Mouse (Mus musculus) neutrophil, adult 59 days (primary cell): ENCODE results near the gene Rflna. TPM values are rescaled to one million over a fixed set of nuclear protein-coding genes. Genes with fewer than 3 reads are reported as not detected.

Source experiments
- total RNA-seq, 2 experiments: library from RNA; stranded (reverse); gene quantifications; 1 replicate in 1 of 2; 2 replicates in 1 of 2; pipeline ENCODE4 v1.2.4; 2023

Rflna gene
- not detected for total RNA-seq

DNA sequence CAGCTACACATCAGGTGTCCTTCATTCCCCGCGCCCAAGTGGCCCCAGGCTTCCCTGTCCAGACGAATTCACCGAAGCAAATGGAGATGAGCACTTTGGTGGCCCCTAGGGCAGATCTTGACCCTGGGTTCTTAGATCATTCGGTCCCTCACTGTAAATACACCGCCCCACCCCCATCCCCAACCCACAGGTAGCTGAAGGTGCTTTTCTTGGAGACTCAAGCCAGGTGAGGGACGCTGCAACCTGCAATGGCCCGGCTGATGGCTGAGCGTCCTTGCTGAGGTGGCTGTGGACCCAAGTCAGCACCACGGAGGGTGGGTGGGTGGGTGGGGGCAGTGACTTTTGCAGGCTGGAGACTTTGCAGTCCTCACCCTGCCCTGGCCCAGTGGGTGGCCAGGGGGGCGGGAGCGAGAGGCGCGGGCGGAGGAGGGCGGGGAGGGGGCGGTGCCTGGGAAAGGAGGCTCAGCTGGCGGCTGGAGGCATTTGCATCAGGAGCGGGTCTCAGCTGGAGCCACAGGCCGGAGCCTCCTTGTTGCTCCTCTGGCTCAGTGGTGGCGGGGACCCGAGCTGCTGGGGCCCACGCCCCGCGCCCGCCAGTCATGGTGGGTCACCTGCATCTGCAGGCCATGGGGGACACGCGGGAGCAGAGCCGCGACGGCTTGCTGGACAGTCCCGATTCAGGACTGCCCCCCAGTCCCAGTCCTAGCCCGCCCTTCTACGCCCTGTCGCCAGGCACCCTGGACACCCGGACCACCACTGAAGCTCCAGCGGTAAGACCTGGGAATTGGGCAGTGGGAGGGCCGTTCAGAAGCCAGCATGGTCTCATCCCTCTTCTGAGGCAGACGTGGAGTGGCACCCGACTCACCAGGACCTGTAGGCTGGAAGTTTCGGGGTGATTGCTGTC is at the start of gene Rflna:
Rflna (plus strand) TSS at position 253 of the 904 bp plus-strand sequence.

Other genes with a start within 250 kb of the Rflna start
- gene Ccdc92, start 140.8 kb upstream of the Rflna start, total RNA-seq: under 1 TPM in 1 of 2 experiments, not detected in 1; 0.42 TPM
- gene Zfp664, start 140.5 kb upstream of the Rflna start, total RNA-seq: 1 to 10 TPM; 5.8 to 6.0 TPM
- 100 to 1,000 TPM in 1 of 2 experiments, 10 to 100 TPM in 1; 78.6 to 116 TPM for gene Ncor2, start 176.0 kb downstream of the Rflna start, total RNA-seq